Mouse (Mus musculus) small intestine, adult 2 months (tissue): Measurements from ENCODE around the gene Rassf6.
"Not testable (repeated sequence)": the region's sequence is repeated elsewhere in the genome, so short reads cannot be mapped to it uniquely, and the experiment has no call there.

Source experiments
- CTCF ChIP-seq: fragments of 200-500 bp; IDR thresholded peaks from 2 replicates; pipeline ENCODE4 v1.5.1; 2012; ENCODE audit warnings: low read depth, mild to moderate bottlenecking, control low read depth, inconsistent platforms, low read length, moderate library complexity, mixed read lengths; ENCODE audit not compliant: insufficient replicate concordance, insufficient read length; ENCODE audit errors: extremely low read depth
- POLR2A ChIP-seq: fragments of 200-500 bp; IDR thresholded peaks from 2 replicates; pipeline ENCODE4 v1.6.1; 2012; ENCODE audit warnings: low read depth, mild to moderate bottlenecking, control low read depth, inconsistent platforms, low read length, moderate library complexity

DNA sequence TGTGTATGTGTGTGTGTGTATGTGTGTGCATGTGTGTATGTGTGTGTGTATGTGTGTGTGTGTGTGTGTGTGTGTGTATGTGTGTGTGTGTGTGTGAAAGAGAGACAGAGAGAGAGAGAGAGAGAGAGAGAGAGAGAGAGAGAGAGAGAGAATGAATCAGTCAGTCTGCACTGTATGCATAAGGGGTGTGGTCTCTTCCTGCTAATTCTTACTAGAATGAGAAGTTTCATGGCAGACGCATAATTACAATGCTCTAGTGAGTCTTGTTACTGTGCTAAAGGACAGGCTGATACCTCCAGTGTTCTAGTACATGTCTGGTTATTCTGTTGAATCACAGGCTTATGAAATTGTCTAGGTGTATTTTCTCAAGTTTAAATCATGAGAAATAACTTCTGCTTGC, 27.7 kb downstream of the Rassf6 start:
- not testable (repeated sequence) for TF ChIP-seq POLR2A, CTCF
